24 mouse cellular contexts compared by ENCODE assay signal in genomic region chr10:69890389-69890985, GRCm38 (mm10).
DNase-seq lines count a peak whose midpoint lies in the region; ATAC-seq and TF ChIP-seq lines count a peak whose summit lies in the region.
"Had no signal": no experiment of that assay in that cellular context is flagged by ENCODE, and none has a peak within 500 bp of the region (broad histone marks: within the 10 kb centered on the region; RNA-seq: fewer than 3 reads in every experiment).

No protein-coding gene starts in this region.

- peaks cover 3% of the 10 kb centered on the region; the same call in 1 of the 2 replicates for H3K4me1 ChIP-seq in kidney, adult 2 months (ENCODE audit: control insufficient read depth, insufficient read depth, low read length)
- H3K4me1 ChIP-seq in brown adipose tissue, adult 24 weeks (ENCODE audit: control insufficient read depth, insufficient read depth, insufficient read length, low read length), result peaks cover 10% of the 10 kb centered on the region
- no peaks in the 10 kb centered on the region for H3K4me1 ChIP-seq in intestine, postnatal 0 days (replicated peaks; ENCODE audit: control insufficient read depth, insufficient read depth, low read length)
- H3K4me1 ChIP-seq: embryonic facial prominence, embryonic 12.5 days; intestine, embryonic 15.5 days; limb, embryonic 12.5 days; midbrain, embryonic 15.5 days had no signal

- DNase-seq in adrenal gland, postnatal 14 days, result peak; percentile 52
- DNase-seq in adrenal gland, postnatal 4 days (ENCODE audit: low spot score in 2 of 2), result no peak
- peak; percentile 25 for DNase-seq in kidney, adult 2 months
- DNase-seq in kidney, adult 9 months, result no peak
- DNase-seq in skeletal muscle tissue, adult 2 months (ENCODE audit: low read depth, low spot score), result peak; percentile 81
- DNase-seq in left cerebral cortex, adult 18-20 months (ENCODE audit: low spot score in 2 of 2), result no peak
- DNase-seq: cerebellum, adult 9-11 months; thymus, adult 2 months had no signal

- TF ChIP-seq CTCF in kidney, adult 2 months (conservative IDR thresholded peaks at IDR 0.05; ENCODE audit: insufficient read depth, insufficient read length, low read depth, low read length), result no peak
- no peak for TF ChIP-seq CTCF in intestine, postnatal 0 days (IDR thresholded peaks at IDR 0.05; ENCODE audit: low read depth)

- H3K27me3 ChIP-seq in kidney, adult 2 months (replicated peaks; ENCODE audit: control insufficient read depth, insufficient read depth, low read length), result no peaks in the 10 kb centered on the region
- H3K27me3 ChIP-seq in intestine, postnatal 0 days (replicated peaks; ENCODE audit: control insufficient read depth, insufficient read depth, low read length), result no peaks in the 10 kb centered on the region
- H3K27me3 ChIP-seq: embryonic facial prominence, embryonic 12.5 days; hindbrain, embryonic 12.5 days; intestine, embryonic 15.5 days; kidney, embryonic 15.5 days; limb, embryonic 12.5 days; liver, embryonic 15.5 days; midbrain, embryonic 15.5 days had no signal

- H3K4me3 ChIP-seq in kidney, adult 2 months (ENCODE audit: insufficient read depth, low read depth, low read length), result no peak overlapping the region
- no peak overlapping the region for H3K4me3 ChIP-seq in brown adipose tissue, adult 24 weeks (ENCODE audit: insufficient read depth, low read depth, low read length)
- H3K4me3 ChIP-seq in intestine, postnatal 0 days (ENCODE audit: low read depth, low read length), result no peak overlapping the region
- H3K4me3 ChIP-seq: embryonic facial prominence, embryonic 12.5 days; hindbrain, embryonic 12.5 days; intestine, embryonic 15.5 days; kidney, embryonic 15.5 days; limb, embryonic 12.5 days; liver, embryonic 15.5 days; midbrain, embryonic 10.5 days; midbrain, embryonic 15.5 days had no signal

- H3K36me3 ChIP-seq in kidney, adult 2 months (ENCODE audit: control insufficient read depth, insufficient read depth, low read length), result no peaks in the 10 kb centered on the region; the same call in 1 of the 2 replicates
- H3K36me3 ChIP-seq in intestine, postnatal 0 days (ENCODE audit: control insufficient read depth, insufficient read depth), result no peaks in the 10 kb centered on the region
- H3K36me3 ChIP-seq: liver, embryonic 15.5 days had no signal

- H3K27ac ChIP-seq in kidney, adult 2 months (ENCODE audit: insufficient read depth, low read depth, low read length), result no peak overlapping the region
- peak overlapping the region; percentile 96 for H3K27ac ChIP-seq in brown adipose tissue, adult 24 weeks (replicated peaks; ENCODE audit: low read depth, low read length)
- no peak overlapping the region for H3K27ac ChIP-seq in intestine, postnatal 0 days (ENCODE audit: low read depth, low read length)
- H3K27ac ChIP-seq: embryonic facial prominence, embryonic 12.5 days; hindbrain, embryonic 12.5 days; hindbrain, postnatal 0 days; intestine, embryonic 15.5 days; kidney, embryonic 15.5 days; limb, embryonic 12.5 days; liver, embryonic 15.5 days; midbrain, embryonic 10.5 days; midbrain, embryonic 15.5 days had no signal

- H3K4me2 ChIP-seq in intestine, postnatal 0 days (replicated peaks; ENCODE audit: low read depth), result no peak overlapping the region
- H3K4me2 ChIP-seq: embryonic facial prominence, embryonic 12.5 days; heart, embryonic 11.5 days; hindbrain, embryonic 12.5 days; intestine, embryonic 15.5 days; kidney, embryonic 15.5 days; limb, embryonic 12.5 days; liver, embryonic 15.5 days; lung, embryonic 14.5 days; midbrain, embryonic 15.5 days had no signal

- no peak for ATAC-seq in intestine, postnatal 0 days
- ATAC-seq: activated CD4-positive, CD25-positive, alpha-beta regulatory T cell, adult 4 months; CD4-positive, CD25-positive, alpha-beta regulatory T cell, adult 4 months; forebrain, embryonic 14.5 days; hindbrain, postnatal 0 days; intestine, embryonic 15.5 days; midbrain, embryonic 15.5 days had no signal

- H3K9ac ChIP-seq in intestine, postnatal 0 days (ENCODE audit: low read depth, low read length), result no peak overlapping the region
- H3K9ac ChIP-seq: embryonic facial prominence, embryonic 12.5 days; hindbrain, embryonic 12.5 days; intestine, embryonic 15.5 days; kidney, embryonic 15.5 days; limb, embryonic 12.5 days; liver, embryonic 15.5 days; lung, embryonic 14.5 days; midbrain, embryonic 15.5 days had no signal

- no peak for TF ChIP-seq POLR2A in kidney, adult 2 months (IDR thresholded peaks at IDR 0.05; ENCODE audit: low read depth, low read length)

- no peaks in the 10 kb centered on the region for H3K9me3 ChIP-seq in intestine, postnatal 0 days (ENCODE audit: control insufficient read depth)
- H3K9me3 ChIP-seq: embryonic facial prominence, embryonic 12.5 days; hindbrain, embryonic 12.5 days; intestine, embryonic 15.5 days; kidney, embryonic 15.5 days; limb, embryonic 12.5 days; liver, embryonic 15.5 days; midbrain, embryonic 10.5 days; midbrain, embryonic 15.5 days had no signal

- 78% methylated on average over 11 of the region's 11 CpGs for WGBS in kidney, adult 2 months
- WGBS in intestine, postnatal 0 days, result 78% methylated on average over 11 of the region's 11 CpGs

Comparison
In these comparisons a context has a peak if more than half of its experiments do, and no peak if none do; other contexts are left out.
1. DNase-seq: peak in adrenal gland, postnatal 14 days (single experiment), kidney, adult 2 months (single experiment) and skeletal muscle tissue, adult 2 months (single experiment); none in adrenal gland, postnatal 4 days (0 of 2), kidney, adult 9 months (single experiment) and left cerebral cortex, adult 18-20 months (0 of 2).